Mouse (Mus musculus) C2C12 (cell line): ENCODE measurements around the gene Scgb2b27. TPM values are rescaled to one million over a fixed set of nuclear protein-coding genes. Genes with fewer than 3 reads are reported as not detected.
"Not testable (repeated sequence)": the region's sequence is repeated elsewhere in the genome, so short reads cannot be mapped to it uniquely, and the experiment has no call there.

Experiments
- H3K27me3 ChIP-seq: one replicate; pipeline ENCODE4 v1.6.1; 2011; ENCODE audit not compliant: control insufficient read depth, insufficient read depth, insufficient read length
- H3K36me3 ChIP-seq: one replicate; pipeline ENCODE4 v1.6.1; 2011; ENCODE audit not compliant: control insufficient read depth, insufficient read depth
- H3K4me3 ChIP-seq: one replicate; pipeline ENCODE4 v1.5.1; 2011; ENCODE audit warnings: mild to moderate bottlenecking, control low read depth; ENCODE audit not compliant: poor library complexity, insufficient read depth, severe bottlenecking
- H3K79me2 ChIP-seq: one replicate; pipeline ENCODE4 v1.6.1; 2011; ENCODE audit not compliant: control insufficient read depth, insufficient read depth
- H3K79me3 ChIP-seq: one replicate; pipeline ENCODE4 v1.6.1; 2011; ENCODE audit warnings: low read depth, control low read depth
- H3ac ChIP-seq: one replicate; pipeline ENCODE3; 2011; ENCODE audit warnings: low read depth; ENCODE audit not compliant: control insufficient read depth, insufficient read length
- CEBPB ChIP-seq: IDR thresholded peaks from one replicate; pipeline ENCODE4 v1.6.1; 2011; ENCODE audit warnings: low read depth, mild to moderate bottlenecking, control low read depth, moderate library complexity
- CTCF ChIP-seq: IDR thresholded peaks from one replicate; pipeline ENCODE4 v1.5.1; 2011; ENCODE audit not compliant: control insufficient read depth, insufficient read depth, insufficient read length
- FOSL1 ChIP-seq: IDR thresholded peaks from one replicate; pipeline ENCODE4 v1.8.0; 2011; ENCODE audit warnings: mild to moderate bottlenecking, low read length; ENCODE audit not compliant: poor library complexity, insufficient read depth, severe bottlenecking
- MAX ChIP-seq: IDR thresholded peaks from one replicate; pipeline ENCODE4 v1.6.1; 2011; ENCODE audit warnings: mild to moderate bottlenecking, control low read depth
- MYOD1 ChIP-seq: IDR thresholded peaks from one replicate; pipeline ENCODE4 v1.6.1; 2011; ENCODE audit warnings: low read depth; ENCODE audit not compliant: control insufficient read depth, insufficient read length
- MYOG ChIP-seq: IDR thresholded peaks from one replicate; pipeline ENCODE4 v1.6.1; 2011; ENCODE audit not compliant: control insufficient read depth, insufficient read length; ENCODE audit errors: extremely low read depth
- USF1 ChIP-seq: IDR thresholded peaks from one replicate; pipeline ENCODE4 v1.6.1; 2011; ENCODE audit warnings: low read depth, mild to moderate bottlenecking, control low read depth, moderate library complexity
- long read RNA-seq, 2 experiments: library from polyadenylated mRNA; unstranded; transcript quantifications; one replicate each; pipeline ENCODE4 v2.0.0; 2019 to 2020
- polyA plus RNA-seq: library from polyadenylated mRNA; unstranded; fragments of >200 nt; fragmentation: generic; extraction: Trizol; gene quantifications from one replicate; pipeline ENCODE4 v1.2.1, GENCODE M21; 2012; ENCODE audit warnings: missing spikeins

Gene Scgb2b27
- not detected for polyA plus RNA-seq
- long read RNA-seq, experiment 1 = 0 reads
- long read RNA-seq, experiment 2 = 0 reads

GRCm38 (mm10) chr7:34013842-34014241 is at the start of gene Scgb2b27:
Gene Scgb2b27, minus strand, starts transcription at chr7:34013942.
- TF ChIP-seq MAX (no peak), CTCF (no peak), FOSL1 (no peak), MYOG (no peak), USF1 (no peak), MYOD1 (no peak), CEBPB (no peak)
- Histone ChIP-seq H3K36me3 (no peaks in the 10 kb centered on the region), H3K79me3 (no peaks in the 10 kb centered on the region), H3K4me3 (no peak within 1 kb of the TSS), H3ac (no peak within 1 kb of the TSS), H3K79me2 (no peaks in the 10 kb centered on the region), H3K27me3 (no peaks in the 10 kb centered on the region)

GRCm38 (mm10) chr7:34036076-34036815 is 22.5 kb upstream of the Scgb2b27 start:
- not testable (repeated sequence) for H3ac ChIP-seq, H3K27me3 ChIP-seq, H3K79me3 ChIP-seq, H3K79me2 ChIP-seq, H3K36me3 ChIP-seq, H3K4me3 ChIP-seq

- not testable (repeated sequence) for H3K27me3 ChIP-seq, H3K79me3 ChIP-seq, H3K36me3 ChIP-seq, H3ac ChIP-seq, H3K79me2 ChIP-seq, H3K4me3 ChIP-seq
These were observed 20.8 kb upstream of the Scgb2b27 start for GRCm38 (mm10) chr7:34034579-34034978.

GRCm38 (mm10) chr7:34030026-34030425 is 16.3 kb upstream of the Scgb2b27 start:
- no peaks in the 10 kb centered on the region for H3K79me2 ChIP-seq
- no peak overlapping the region for H3K4me3 ChIP-seq
- TF ChIP-seq CTCF (no peak), FOSL1 (no peak), MAX (no peak)
- peaks cover 9% of the 10 kb centered on the region for H3K27me3 ChIP-seq
- H3ac ChIP-seq = no peak overlapping the region
- H3K79me3 ChIP-seq = no peaks in the 10 kb centered on the region
- H3K36me3 ChIP-seq = no peaks in the 10 kb centered on the region

- H3K36me3 ChIP-seq, H3K79me2 ChIP-seq, H3ac ChIP-seq, H3K4me3 ChIP-seq, H3K27me3 ChIP-seq, H3K79me3 ChIP-seq: not testable (repeated sequence)
These were observed 13.5 kb upstream of the Scgb2b27 start for GRCm38 (mm10) chr7:34027202-34027601.

GRCm38 (mm10) chr7:34025641-34026040 is 11.9 kb upstream of the Scgb2b27 start:
- Histone ChIP-seq H3K4me3 (no peak overlapping the region), H3ac (no peak overlapping the region), H3K36me3 (no peaks in the 10 kb centered on the region), H3K27me3 (peaks cover 3% of the 10 kb centered on the region), H3K79me2 (no peaks in the 10 kb centered on the region), H3K79me3 (no peaks in the 10 kb centered on the region)
- TF ChIP-seq USF1 (no peak), CTCF (no peak), MYOD1 (no peak), FOSL1 (no peak), CEBPB (no peak), MAX (no peak), MYOG (no peak)

GRCm38 (mm10) chr7:34021183-34021582 is 7.4 kb upstream of the Scgb2b27 start, which contains the start of gene Scgb1b27:
Gene Scgb1b27, plus strand, starts transcription at chr7:34021483.
- H3K4me3 ChIP-seq, H3K36me3 ChIP-seq, H3ac ChIP-seq, H3K79me3 ChIP-seq, H3K27me3 ChIP-seq, H3K79me2 ChIP-seq: not testable (repeated sequence)

GRCm38 (mm10) chr7:33982281-33982680 is 31.5 kb downstream of the Scgb2b27 start:
- not testable (repeated sequence) for H3K27me3 ChIP-seq, H3K79me2 ChIP-seq, H3K79me3 ChIP-seq, H3ac ChIP-seq, H3K36me3 ChIP-seq, H3K4me3 ChIP-seq
